Mouse (Mus musculus) megakaryocyte-erythroid progenitor cell, adult 5 weeks (primary cell): Measurements from ENCODE around the gene Ankle2. TPM values are rescaled to one million over a fixed set of nuclear protein-coding genes. Genes with fewer than 3 reads are reported as not detected.

Source experiments
- polyA plus RNA-seq: library from polyadenylated mRNA; stranded (reverse); fragments of >175 nt; gene quantifications from 2 replicates; pipeline ENCODE4 v1.2.3, GENCODE M21; 2012

The Ankle2 gene
- 14.0 and 15.1 TPM in 2 replicates for polyA plus RNA-seq

GRCm38 (mm10) chr5:110230780-110231461, at the start of gene Ankle2:
Ankle2 (plus strand) TSS chr5:110231004.

GRCm38 (mm10) chr5:110269141-110270101, 38.6 kb downstream of the Ankle2 start, which contains the start of gene Pgam5:
Pgam5 (minus strand) TSS chr5:110269913.

GRCm38 (mm10) chr5:110285770-110286445, 55.1 kb downstream of the Ankle2 start, which contains the start of the genes Pxmp2 and Pole:
Pxmp2 (minus strand) TSS chr5:110286186.
Pole (plus strand) TSS chr5:110286306.

Other genes with a start within 250 kb of the Ankle2 start
- 0.65 and 1.6 TPM in 2 replicates for gene Zfp932, start 234.5 kb upstream of the Ankle2 start, polyA plus RNA-seq
- gene Gm17655, start 158.5 kb upstream of the Ankle2 start, polyA plus RNA-seq = 0.09 TPM in 1 of 2 replicates, not detected in the other
- gene Gm35315, start 136.6 kb upstream of the Ankle2 start, polyA plus RNA-seq = 0.03 TPM in 1 of 2 replicates, not detected in the other
- 0.08 and 0.09 TPM in 2 replicates for gene Plcxd1, start 131.0 kb upstream of the Ankle2 start, polyA plus RNA-seq
- 86.3 and 108 TPM in 2 replicates for gene Gtpbp6, start 122.8 kb upstream of the Ankle2 start, polyA plus RNA-seq
- 0.37 and 0.67 TPM in 2 replicates for gene Zfp605, start 120.9 kb upstream of the Ankle2 start, polyA plus RNA-seq
- 43.5 and 55.3 TPM in 2 replicates for gene Chfr, start 95.2 kb upstream of the Ankle2 start, polyA plus RNA-seq
- gene Golga3, start 54.3 kb upstream of the Ankle2 start, polyA plus RNA-seq = 3.3 and 3.5 TPM in 2 replicates
- 11.6 and 13.4 TPM in 2 replicates for gene Pgam5, start 38.9 kb downstream of the Ankle2 start, polyA plus RNA-seq
- gene Pxmp2, start 55.2 kb downstream of the Ankle2 start, polyA plus RNA-seq = 12.7 and 13.9 TPM in 2 replicates
- gene Pole, start 55.3 kb downstream of the Ankle2 start, polyA plus RNA-seq = 15.1 and 23.6 TPM in 2 replicates
- not detected in 2 replicates for gene P2rx2, start 112.2 kb downstream of the Ankle2 start, polyA plus RNA-seq
- gene Lrcol1, start 113.7 kb downstream of the Ankle2 start, polyA plus RNA-seq = not detected in 2 replicates
- 171 and 222 TPM in 2 replicates for gene Fbrsl1, start 217.5 kb downstream of the Ankle2 start, polyA plus RNA-seq